Mouse (Mus musculus): ENCODE data around the gene Ston2.
"Not testable (repeated sequence)": the region's sequence is repeated elsewhere in the genome, so short reads cannot be mapped to it uniquely, and the experiment has no call there.

Ston2 gene

GRCm38 (mm10) chr12:91749543-91750184 is 38.5 kb downstream of the Ston2 start:
- no peak for DNase-seq (ENCODE audit: low spot score)

DNA sequence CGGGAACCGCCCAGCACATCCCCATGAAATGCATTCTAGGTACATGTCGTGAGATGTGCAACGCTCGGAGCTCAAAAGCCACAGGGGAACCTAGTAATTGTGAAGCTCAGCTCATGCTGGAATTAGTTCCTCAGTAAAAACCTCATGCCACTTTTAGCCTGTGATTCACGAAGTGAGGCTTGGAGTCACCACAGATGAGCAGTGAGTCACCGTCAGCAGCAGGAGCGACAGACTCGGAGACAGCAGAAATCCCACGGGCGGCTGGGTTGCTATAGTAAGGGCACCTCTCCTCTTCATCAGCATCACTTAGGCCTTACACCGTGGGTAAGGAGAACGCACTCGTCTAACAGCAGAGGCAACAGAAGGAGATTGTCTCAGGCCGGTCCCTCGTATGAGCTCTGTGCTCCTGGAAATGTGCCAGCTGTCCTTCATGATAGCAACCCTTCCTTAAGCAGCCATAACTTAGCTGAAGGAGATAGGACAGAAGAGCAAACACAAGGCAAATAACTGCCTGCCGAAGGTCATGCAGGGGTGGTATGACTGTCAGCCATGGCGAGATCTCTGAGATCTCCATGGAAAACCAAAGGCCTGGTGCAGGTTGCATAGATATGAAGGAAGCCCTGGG is 39.8 kb downstream of the Ston2 start:
- DNase-seq (ENCODE audit: low spot score), result no peak

- DNase-seq (ENCODE audit: low spot score), result not testable (repeated sequence)
Observed at GRCm38 (mm10) chr12:91746839-91747238, 41.3 kb downstream of the Ston2 start.

DNA sequence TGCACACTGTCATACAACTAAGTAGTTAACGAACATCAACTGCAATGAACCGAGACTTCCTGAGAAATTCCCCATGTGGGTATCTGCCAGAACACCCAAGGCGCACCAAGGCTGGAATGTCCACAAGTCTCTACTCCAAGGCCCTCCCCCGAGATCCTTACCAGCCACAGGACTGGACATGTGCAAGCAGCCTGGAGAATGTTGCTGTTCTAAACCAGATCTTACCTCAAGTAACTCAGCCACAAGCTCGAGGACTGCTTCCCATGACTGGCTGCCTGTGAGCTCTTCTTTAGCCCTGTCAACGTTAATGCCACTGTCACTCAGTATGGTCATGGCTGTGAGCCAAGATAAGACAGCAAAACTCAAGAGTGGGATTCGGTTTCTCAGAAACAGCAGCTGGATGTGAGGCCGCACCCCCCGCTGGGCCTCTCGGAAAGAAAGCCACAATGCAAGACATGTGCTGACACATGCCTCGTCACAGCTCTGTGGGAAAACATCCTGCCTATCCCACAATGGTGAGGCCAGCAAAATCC is 42.4 kb downstream of the Ston2 start:
- DNase-seq (ENCODE audit: low spot score), result no peak

- DNase-seq (ENCODE audit: low spot score), result no peak
Observed at GRCm38 (mm10) chr12:91744091-91744490, 44.1 kb downstream of the Ston2 start.

- DNase-seq (ENCODE audit: low spot score), result no peak
Observed at GRCm38 (mm10) chr12:91742916-91743315, 45.3 kb downstream of the Ston2 start.

- DNase-seq (ENCODE audit: low spot score), result no peak
Observed at GRCm38 (mm10) chr12:91738381-91738780, 49.8 kb downstream of the Ston2 start.

- DNase-seq (ENCODE audit: low spot score), result no peak
Observed at GRCm38 (mm10) chr12:91736221-91736980, 51.8 kb downstream of the Ston2 start.

DNA sequence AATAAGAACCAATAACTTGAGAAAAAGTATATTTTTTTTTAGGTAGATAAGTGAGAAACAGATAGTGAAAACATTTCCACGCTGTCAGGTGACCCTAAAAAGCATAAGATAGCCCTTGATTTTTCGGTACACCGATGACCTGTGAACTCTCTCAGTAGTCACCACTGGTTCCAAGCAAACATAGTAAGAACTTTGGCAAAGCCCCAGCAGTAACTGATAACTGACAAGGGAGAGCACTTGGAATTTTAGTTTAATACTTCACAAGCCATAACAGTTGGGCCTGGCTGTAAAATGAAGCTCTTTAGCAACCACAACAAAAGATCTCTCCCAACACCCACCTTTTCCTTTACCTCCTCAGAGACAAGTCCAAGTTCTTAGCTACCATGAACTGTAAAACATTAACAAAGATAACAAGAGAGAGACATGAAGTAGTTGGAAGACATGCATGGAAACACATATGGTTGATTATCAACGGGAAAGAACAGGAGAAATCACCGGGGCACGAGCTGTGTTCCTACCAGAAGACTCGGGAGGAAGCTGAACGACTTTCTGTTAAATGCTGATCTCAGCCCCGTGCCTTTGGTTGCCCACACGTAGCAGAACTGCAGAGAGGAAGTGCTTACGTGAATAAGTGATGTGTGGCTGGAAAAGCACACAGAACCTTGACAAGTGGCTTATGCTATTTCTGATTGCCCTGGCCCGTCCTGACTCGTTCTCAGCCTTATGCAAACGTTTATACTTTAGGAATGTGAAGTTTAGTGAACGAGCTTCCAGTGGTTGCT is 53.8 kb downstream of the Ston2 start:
- no peak for DNase-seq (ENCODE audit: low spot score)

- DNase-seq (ENCODE audit: low spot score), result no peak
Observed at GRCm38 (mm10) chr12:91732729-91733448, 55.3 kb downstream of the Ston2 start.

GRCm38 (mm10) chr12:91726202-91726601 is 62.0 kb downstream of the Ston2 start:
- DNase-seq (ENCODE audit: low spot score), result no peak

DNA sequence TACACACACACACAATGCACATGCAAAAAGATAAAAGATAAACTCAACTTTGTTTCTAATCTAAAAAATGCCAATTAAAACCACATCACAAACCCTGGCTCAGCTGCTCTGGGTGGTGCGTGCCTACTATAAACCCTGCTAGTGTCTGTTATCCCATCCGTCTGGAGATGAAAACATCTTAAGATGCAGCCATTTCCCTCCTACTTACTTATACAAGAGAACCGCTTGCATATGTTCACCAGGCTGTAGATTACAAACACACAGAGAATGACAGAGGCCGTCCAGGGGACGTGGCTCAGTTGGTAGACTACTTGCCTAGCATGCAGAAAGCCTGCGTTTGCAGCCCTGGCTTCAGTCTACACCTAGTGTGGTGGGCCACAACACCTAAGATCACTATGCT is 64.3 kb downstream of the Ston2 start:
- no peak for DNase-seq (ENCODE audit: low spot score)

GRCm38 (mm10) chr12:91719134-91719533 is 69.1 kb downstream of the Ston2 start:
- DNase-seq (ENCODE audit: low spot score), result no peak

GRCm38 (mm10) chr12:91715686-91716085 is 72.5 kb downstream of the Ston2 start:
- DNase-seq (ENCODE audit: low spot score), result no peak

GRCm38 (mm10) chr12:91713358-91713757 is 74.8 kb downstream of the Ston2 start:
- DNase-seq (ENCODE audit: low spot score), result no peak

GRCm38 (mm10) chr12:91711655-91712054 is 76.5 kb downstream of the Ston2 start:
- DNase-seq (ENCODE audit: low spot score), result no peak

DNA sequence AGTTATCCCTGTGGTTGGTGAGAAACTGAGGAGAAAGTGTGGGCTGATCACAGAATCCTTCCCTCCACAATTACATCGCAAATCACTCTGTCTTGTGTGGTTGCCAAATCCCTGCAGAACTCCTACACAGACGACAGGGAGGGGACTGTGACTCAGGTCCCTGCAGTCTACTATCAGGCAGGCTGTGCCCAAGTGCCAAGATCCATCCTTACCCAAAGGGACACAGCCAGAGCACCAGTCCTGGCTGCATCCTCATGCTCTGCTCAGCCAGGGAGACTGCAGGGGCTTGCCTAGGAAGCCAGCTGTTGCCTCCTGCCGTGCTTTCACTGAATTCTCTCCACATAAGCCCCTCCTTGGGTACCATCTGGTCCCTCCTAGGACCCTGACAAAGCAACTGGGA is 77.3 kb downstream of the Ston2 start:
- DNase-seq (ENCODE audit: low spot score), result no peak

- no peak for DNase-seq (ENCODE audit: low spot score)
Observed at GRCm38 (mm10) chr12:91709634-91710033, 78.6 kb downstream of the Ston2 start.

- DNase-seq (ENCODE audit: low spot score), result no peak
Observed at GRCm38 (mm10) chr12:91709232-91709631, 79.0 kb downstream of the Ston2 start.

DNA sequence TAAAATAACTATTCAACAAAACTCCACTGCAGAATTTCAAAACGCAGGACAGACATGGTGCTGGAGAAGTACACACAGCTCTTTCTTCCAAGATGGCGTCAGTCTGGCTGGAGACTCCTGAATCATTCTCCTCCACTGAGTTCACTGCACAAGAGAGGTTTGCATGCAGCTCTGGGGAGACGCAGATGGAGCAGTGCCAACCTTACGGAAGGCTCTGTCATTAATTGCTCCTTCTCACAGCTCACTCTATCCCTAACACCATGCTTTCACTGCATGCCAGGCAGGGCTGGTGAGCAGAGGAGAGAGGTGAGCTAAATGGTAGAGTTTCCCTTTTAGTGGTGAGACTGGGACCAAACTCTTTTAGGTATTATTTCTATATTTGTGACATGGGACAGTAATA is 80.4 kb downstream of the Ston2 start:
- DNase-seq (ENCODE audit: low spot score), result no peak

- no peak for DNase-seq (ENCODE audit: low spot score)
Observed at GRCm38 (mm10) chr12:91703533-91703932, 84.7 kb downstream of the Ston2 start.

GRCm38 (mm10) chr12:91702829-91703228 is 85.4 kb downstream of the Ston2 start:
- no peak for DNase-seq (ENCODE audit: low spot score)
